Mouse (Mus musculus): ENCODE measurements around the gene Ccdc7a. TPM values are rescaled to one million over a fixed set of nuclear protein-coding genes. Genes with fewer than 3 reads are reported as not detected.

Ccdc7a gene
- polyA plus RNA-seq, 1 experiment from 2014 or later: not detected

- no peak within 1 kb of the TSS for H3K27ac ChIP-seq (ENCODE audit: low read depth, low read length)
- H3K4me1 ChIP-seq (ENCODE audit: control insufficient read depth, insufficient read depth, low read length): no peaks in the 10 kb centered on the region
- no peak within 1 kb of the TSS for H3K9ac ChIP-seq (ENCODE audit: low read length)
- H3K4me3 ChIP-seq (ENCODE audit: low read depth, low read length): no peak within 1 kb of the TSS
- H3K36me3 ChIP-seq (ENCODE audit: control insufficient read depth, insufficient read depth, low read length): no peaks in the 10 kb centered on the region
- no peak for ATAC-seq (ENCODE audit: low FRiP score)
- H3K4me2 ChIP-seq: no peak within 1 kb of the TSS
- DNase-seq (ENCODE audit: low spot score, missing footprints): no peak
- no peaks in the 10 kb centered on the region for H3K27me3 ChIP-seq (ENCODE audit: control insufficient read depth, insufficient read depth, low read length)
- WGBS: 91% methylated on average over 1 of the region's 1 CpGs
- H3K9me3 ChIP-seq (ENCODE audit: control insufficient read depth, low read length): no peaks in the 10 kb centered on the region
Observed at GRCm38 (mm10) chr8:128798594-128798993, 266.7 kb downstream of the Ccdc7a start, which contains the start of gene Gm3952. Gene Gm3952, minus strand, starts transcription at chr8:128798694.

- Histone ChIP-seq H3K4me3 (ENCODE audit: low read depth, low read length) (no peak overlapping the region), H3K27me3 (ENCODE audit: control insufficient read depth, insufficient read depth, low read length) (no peaks in the 10 kb centered on the region), H3K9ac (ENCODE audit: low read length) (no peak overlapping the region), H3K4me2 (no peak overlapping the region), H3K4me1 (ENCODE audit: control insufficient read depth, insufficient read depth, low read length) (peaks cover 7% of the 10 kb centered on the region; the same call in 1 of the 2 replicates), H3K36me3 (ENCODE audit: control insufficient read depth, insufficient read depth, low read length) (peaks cover 5% of the 10 kb centered on the region; the same call in 1 of the 2 replicates), H3K9me3 (ENCODE audit: control insufficient read depth, low read length) (no peaks in the 10 kb centered on the region), H3K27ac (ENCODE audit: low read depth, low read length) (no peak overlapping the region)
- WGBS: 96% methylated on average over 3 of the region's 3 CpGs
- ATAC-seq (ENCODE audit: low FRiP score) (no peak), DNase-seq (ENCODE audit: low spot score, missing footprints) (no peak)
Observed at GRCm38 (mm10) chr8:128735692-128736091, 329.6 kb downstream of the Ccdc7a start.

- H3K9ac ChIP-seq (ENCODE audit: low read length): no peak overlapping the region
- no peak for DNase-seq (ENCODE audit: low spot score, missing footprints)
- H3K4me1 ChIP-seq (ENCODE audit: control insufficient read depth, insufficient read depth, low read length): peaks cover 7% of the 10 kb centered on the region; the same call in 1 of the 2 replicates
- no peak overlapping the region for H3K27ac ChIP-seq (ENCODE audit: low read depth, low read length)
- H3K27me3 ChIP-seq (ENCODE audit: control insufficient read depth, insufficient read depth, low read length): no peaks in the 10 kb centered on the region
- no peak overlapping the region for H3K4me3 ChIP-seq (ENCODE audit: low read depth, low read length)
- no peak overlapping the region for H3K4me2 ChIP-seq
- no peak for ATAC-seq (ENCODE audit: low FRiP score)
- peaks cover 5% of the 10 kb centered on the region; the same call in 1 of the 2 replicates for H3K36me3 ChIP-seq (ENCODE audit: control insufficient read depth, insufficient read depth, low read length)
- 93% methylated on average over 3 of the region's 3 CpGs for WGBS
- no peaks in the 10 kb centered on the region for H3K9me3 ChIP-seq (ENCODE audit: control insufficient read depth, low read length)
Observed at GRCm38 (mm10) chr8:128734118-128734517, 331.2 kb downstream of the Ccdc7a start.

- no peaks in the 10 kb centered on the region for H3K27me3 ChIP-seq (ENCODE audit: control insufficient read depth, insufficient read depth, low read length)
- ATAC-seq (ENCODE audit: low FRiP score): peak; percentile 92
- peaks cover 3% of the 10 kb centered on the region; the same call in 1 of the 2 replicates for H3K36me3 ChIP-seq (ENCODE audit: control insufficient read depth, insufficient read depth, low read length)
- DNase-seq (ENCODE audit: low spot score, missing footprints): no peak
- H3K4me1 ChIP-seq (ENCODE audit: control insufficient read depth, insufficient read depth, low read length): peaks cover 7% of the 10 kb centered on the region; the same call in 1 of the 2 replicates
- H3K9me3 ChIP-seq (ENCODE audit: control insufficient read depth, low read length): no peaks in the 10 kb centered on the region
- H3K27ac ChIP-seq (ENCODE audit: low read depth, low read length): peak overlapping the region; percentile 36
- H3K4me3 ChIP-seq (ENCODE audit: low read depth, low read length): no peak overlapping the region
- H3K9ac ChIP-seq (ENCODE audit: low read length): no peak overlapping the region
- WGBS: 30% methylated on average over 2 of the region's 2 CpGs
- no peak overlapping the region for H3K4me2 ChIP-seq
Observed at GRCm38 (mm10) chr8:128732254-128732653, 333.1 kb downstream of the Ccdc7a start.

DNA sequence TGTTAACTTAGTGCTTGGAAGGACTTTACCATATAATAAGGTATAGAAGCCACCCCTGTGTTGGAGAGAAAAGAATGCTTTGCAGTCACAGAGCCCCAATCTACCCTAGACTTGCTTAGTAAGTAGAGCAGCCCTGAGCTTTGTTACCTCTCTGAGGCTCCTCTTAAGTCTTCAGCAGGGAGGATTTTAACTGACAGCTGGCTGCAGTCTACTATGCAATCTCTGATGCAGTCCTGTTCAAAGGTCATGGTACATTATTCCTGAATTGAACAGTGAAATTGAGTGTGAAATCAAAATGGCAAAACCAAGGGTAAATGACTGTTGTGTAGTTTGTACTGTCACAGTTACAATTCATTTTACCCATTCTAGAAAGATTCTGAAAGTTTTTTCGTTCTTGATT lies 338.1 kb downstream of the Ccdc7a start:
- Histone ChIP-seq H3K27ac (ENCODE audit: low read depth, low read length) (no peak overlapping the region), H3K9ac (ENCODE audit: low read length) (no peak overlapping the region), H3K4me3 (ENCODE audit: low read depth, low read length) (no peak overlapping the region), H3K36me3 (ENCODE audit: control insufficient read depth, insufficient read depth, low read length) (peaks cover 4% of the 10 kb centered on the region; the same call in 1 of the 2 replicates), H3K4me2 (no peak overlapping the region), H3K27me3 (ENCODE audit: control insufficient read depth, insufficient read depth, low read length) (no peaks in the 10 kb centered on the region), H3K4me1 (ENCODE audit: control insufficient read depth, insufficient read depth, low read length) (peaks cover 3% of the 10 kb centered on the region; the same call in 1 of the 2 replicates), H3K9me3 (ENCODE audit: control insufficient read depth, low read length) (no peaks in the 10 kb centered on the region)
- no peak for DNase-seq (ENCODE audit: low spot score, missing footprints)
- ATAC-seq (ENCODE audit: low FRiP score): peak; percentile 84
- 61% methylated on average over 1 of the region's 1 CpGs for WGBS

DNA sequence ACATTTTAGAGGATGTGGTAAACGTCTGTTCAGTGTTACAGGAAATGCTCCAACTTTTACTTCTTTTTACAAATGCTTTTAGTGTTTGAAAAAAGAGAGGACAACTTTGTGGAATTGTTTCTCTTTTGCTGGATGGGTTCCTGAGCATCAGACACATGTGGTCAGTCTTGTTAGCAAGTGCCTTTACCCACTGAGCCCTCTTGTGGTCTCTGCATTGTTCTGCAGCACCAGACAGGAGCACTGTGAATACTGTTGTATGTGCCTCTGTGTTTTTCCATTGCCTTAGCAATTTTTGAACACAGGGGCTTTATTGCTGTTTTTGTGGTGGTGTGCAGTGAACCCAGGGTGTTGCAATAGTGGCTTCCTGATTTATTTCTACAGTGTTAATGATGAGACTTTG lies 340.5 kb downstream of the Ccdc7a start:
- WGBS: 51% methylated on average over 1 of the region's 1 CpGs
- Histone ChIP-seq H3K9ac (ENCODE audit: low read length) (no peak overlapping the region), H3K4me2 (no peak overlapping the region), H3K9me3 (ENCODE audit: control insufficient read depth, low read length) (no peaks in the 10 kb centered on the region), H3K4me3 (ENCODE audit: low read depth, low read length) (no peak overlapping the region), H3K27ac (ENCODE audit: low read depth, low read length) (no peak overlapping the region), H3K27me3 (ENCODE audit: control insufficient read depth, insufficient read depth, low read length) (no peaks in the 10 kb centered on the region), H3K4me1 (ENCODE audit: control insufficient read depth, insufficient read depth, low read length) (no peaks in the 10 kb centered on the region; the same call in 1 of the 2 replicates), H3K36me3 (ENCODE audit: control insufficient read depth, insufficient read depth, low read length) (peaks cover 9% of the 10 kb centered on the region)
- no peak for DNase-seq (ENCODE audit: low spot score, missing footprints)
- ATAC-seq (ENCODE audit: low FRiP score): peak; percentile 77

DNA sequence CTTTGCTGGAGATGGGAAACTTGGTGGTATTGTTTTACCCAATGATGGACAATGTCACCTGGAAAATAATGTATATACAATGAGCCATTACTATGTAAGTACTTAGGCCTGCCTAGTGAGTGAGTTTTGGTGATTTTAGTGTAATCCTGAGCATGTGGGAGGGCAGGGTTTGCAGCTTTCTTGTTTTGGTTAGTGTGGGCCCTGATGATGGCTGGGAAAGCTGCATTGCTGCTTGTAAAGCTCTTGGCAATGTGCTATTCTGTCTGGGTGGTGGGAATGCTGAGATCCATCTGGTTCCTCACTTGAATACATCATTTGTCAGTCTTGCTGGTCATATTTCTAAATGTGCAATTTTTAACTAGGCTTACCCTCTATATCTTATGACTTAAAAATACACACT lies 349.1 kb downstream of the Ccdc7a start:
- Histone ChIP-seq H3K4me2 (no peak overlapping the region), H3K36me3 (ENCODE audit: control insufficient read depth, insufficient read depth, low read length) (peaks cover 16% of the 10 kb centered on the region; the same call in 1 of the 2 replicates), H3K4me3 (ENCODE audit: low read depth, low read length) (no peak overlapping the region), H3K9ac (ENCODE audit: low read length) (no peak overlapping the region), H3K27me3 (ENCODE audit: control insufficient read depth, insufficient read depth, low read length) (no peaks in the 10 kb centered on the region), H3K9me3 (ENCODE audit: control insufficient read depth, low read length) (no peaks in the 10 kb centered on the region), H3K27ac (ENCODE audit: low read depth, low read length) (no peak overlapping the region), H3K4me1 (ENCODE audit: control insufficient read depth, insufficient read depth, low read length) (no peaks in the 10 kb centered on the region)
- ATAC-seq (ENCODE audit: low FRiP score) (no peak), DNase-seq (ENCODE audit: low spot score, missing footprints) (no peak)

DNA sequence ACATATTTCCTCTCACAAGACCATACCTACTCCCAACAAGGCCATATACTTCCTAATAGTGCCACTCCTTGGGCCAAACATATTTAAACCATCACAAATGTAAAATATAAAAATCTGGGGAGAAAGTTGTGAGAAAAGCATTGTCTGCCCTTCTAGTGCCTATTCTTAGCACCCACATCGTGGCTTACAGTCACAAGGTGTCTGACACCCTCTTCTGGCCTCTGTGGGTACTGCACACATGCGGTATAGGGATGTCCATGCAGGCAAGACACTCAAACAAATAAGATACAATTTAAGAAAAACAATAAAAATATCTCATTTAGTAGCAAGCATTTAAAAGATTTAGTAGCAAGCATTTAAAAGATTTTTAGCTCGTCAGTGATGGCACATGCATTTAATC lies 356.1 kb downstream of the Ccdc7a start:
- Histone ChIP-seq H3K9me3 (ENCODE audit: control insufficient read depth, low read length) (no peaks in the 10 kb centered on the region), H3K27ac (ENCODE audit: low read depth, low read length) (no peak overlapping the region), H3K36me3 (ENCODE audit: control insufficient read depth, insufficient read depth, low read length) (peaks cover 12% of the 10 kb centered on the region; the same call in 1 of the 2 replicates), H3K9ac (ENCODE audit: low read length) (no peak overlapping the region), H3K4me1 (ENCODE audit: control insufficient read depth, insufficient read depth, low read length) (no peaks in the 10 kb centered on the region), H3K4me2 (no peak overlapping the region), H3K27me3 (ENCODE audit: control insufficient read depth, insufficient read depth, low read length) (no peaks in the 10 kb centered on the region), H3K4me3 (ENCODE audit: low read depth, low read length) (no peak overlapping the region)
- peak; percentile 79; the same call in 1 of the 2 replicates for ATAC-seq (ENCODE audit: low FRiP score)
- 54% methylated on average over 3 of the region's 3 CpGs for WGBS
- DNase-seq (ENCODE audit: low spot score, missing footprints): peak; percentile 96

DNA sequence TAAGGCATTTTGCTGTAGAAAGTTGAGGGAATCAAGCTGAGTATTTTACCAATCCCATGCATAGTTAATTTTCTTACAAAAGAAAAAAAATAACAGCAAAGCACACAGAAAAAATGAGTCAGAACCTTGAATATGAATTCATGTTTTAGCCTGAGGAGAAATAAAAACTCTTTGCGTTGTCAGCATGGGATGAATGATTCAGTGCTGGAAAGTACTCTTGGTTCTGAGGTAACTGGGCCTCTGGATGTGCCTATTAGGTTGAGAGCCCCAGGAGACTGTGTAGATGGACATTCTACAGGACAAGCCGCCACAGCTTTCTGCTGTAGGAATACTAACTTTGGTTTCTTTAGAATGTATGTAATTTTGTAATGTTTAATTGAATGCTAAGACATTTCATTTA lies 360.5 kb downstream of the Ccdc7a start:
- ATAC-seq (ENCODE audit: low FRiP score) (no peak), DNase-seq (ENCODE audit: low spot score, missing footprints) (no peak)
- 90% methylated on average over 2 of the region's 2 CpGs for WGBS
- H3K36me3 ChIP-seq (ENCODE audit: control insufficient read depth, insufficient read depth, low read length): 0 out of 2 replicates have a peak, but pooled peaks cover 2% of the 10 kb centered on the region
- no peak overlapping the region for H3K4me2 ChIP-seq
- H3K9me3 ChIP-seq (ENCODE audit: control insufficient read depth, low read length): no peaks in the 10 kb centered on the region
- H3K27ac ChIP-seq (ENCODE audit: low read depth, low read length): no peak overlapping the region
- H3K4me3 ChIP-seq (ENCODE audit: low read depth, low read length): no peak overlapping the region
- no peaks in the 10 kb centered on the region for H3K27me3 ChIP-seq (ENCODE audit: control insufficient read depth, insufficient read depth, low read length)
- H3K9ac ChIP-seq (ENCODE audit: low read length): no peak overlapping the region
- no peaks in the 10 kb centered on the region for H3K4me1 ChIP-seq (ENCODE audit: control insufficient read depth, insufficient read depth, low read length)
